Mouse (Mus musculus) erythroblast, adult 5-6 weeks (primary cell): Measurements from ENCODE around the gene C330007P06Rik. TPM values are rescaled to one million over a fixed set of nuclear protein-coding genes. Genes with fewer than 3 reads are reported as not detected.
"Not testable (repeated sequence)": the region's sequence is repeated elsewhere in the genome, so short reads cannot be mapped to it uniquely, and the experiment has no call there.

ENCODE experiments used
- ATAC-seq: replicated peaks from 2 replicates; pipeline ENCODE4 v1.8.0; 2016; ENCODE audit warnings: moderate number of reproducible peaks, mild to moderate bottlenecking, moderate TSS enrichment, inconsistent platforms; ENCODE audit not compliant: poor library complexity, low FRiP score, severe bottlenecking
- total RNA-seq, 2 experiments: library from RNA; stranded (forward) in 1 of 2; stranded (reverse) in 1 of 2; fragments of 150-400 nt in 1 of 2; fragments of 200-764, 138-1000 nt in 1 of 2; gene quantifications; 2 replicates each; pipeline versions ENCODE4 v1.2.3 to v1.2.4; 2015 to 2017; ENCODE audit warnings: low replicate concordance in 2 of 2

The C330007P06Rik gene
- 9.2 and 22.2 TPM in 2 replicates for total RNA-seq (2015; ENCODE audit: low replicate concordance)
- total RNA-seq (2017; ENCODE audit: low replicate concordance), result 17.7 and 23.5 TPM in 2 replicates

- peak; percentile 44 for ATAC-seq
Measured at GRCm38 (mm10) chrX:36873765-36874164, at the start of gene C330007P06Rik, which contains the start of gene Ube2a. Gene C330007P06Rik, minus strand, starts transcription at chrX:36874111. Gene Ube2a, plus strand, starts transcription at chrX:36873900.

- ATAC-seq, result no peak
Measured at GRCm38 (mm10) chrX:36921346-36921745, 47.4 kb upstream of the C330007P06Rik start.

GRCm38 (mm10) chrX:36917749-36918148, 43.8 kb upstream of the C330007P06Rik start:
- ATAC-seq, result no peak

GRCm38 (mm10) chrX:36911343-36911742, 37.4 kb upstream of the C330007P06Rik start:
- ATAC-seq, result peak; percentile 74

- ATAC-seq, result no peak
Measured at GRCm38 (mm10) chrX:36906539-36906938, 32.6 kb upstream of the C330007P06Rik start.

GRCm38 (mm10) chrX:36903115-36903768, 29.3 kb upstream of the C330007P06Rik start:
- peak; percentile 99 for ATAC-seq

- ATAC-seq, result 0 out of 2 replicates have a peak, but pooled peaks have one; percentile 37
Measured at GRCm38 (mm10) chrX:36902321-36903114, 28.6 kb upstream of the C330007P06Rik start, which contains the start of gene Nkrf. Gene Nkrf, minus strand, starts transcription at chrX:36902899.

- ATAC-seq, result no peak
Measured at GRCm38 (mm10) chrX:36901655-36902054, 27.7 kb upstream of the C330007P06Rik start.

GRCm38 (mm10) chrX:36898931-36899330, 25.0 kb upstream of the C330007P06Rik start:
- ATAC-seq, result not testable (repeated sequence)

GRCm38 (mm10) chrX:36884719-36885118, 10.8 kb upstream of the C330007P06Rik start:
- ATAC-seq, result no peak

- peak; percentile 65 for ATAC-seq
Measured at GRCm38 (mm10) chrX:36874704-36875128, 805 bp upstream of the C330007P06Rik start.

GRCm38 (mm10) chrX:36874178-36874696, 326 bp upstream of the C330007P06Rik start:
- ATAC-seq, result peak; percentile 99

GRCm38 (mm10) chrX:36870372-36870771, 3.5 kb downstream of the C330007P06Rik start:
- ATAC-seq, result no peak

GRCm38 (mm10) chrX:36864609-36865328, 9.1 kb downstream of the C330007P06Rik start:
- no peak for ATAC-seq

GRCm38 (mm10) chrX:36863766-36864608, 9.9 kb downstream of the C330007P06Rik start:
- peak; percentile 100 for ATAC-seq

- ATAC-seq, result no peak
Measured at GRCm38 (mm10) chrX:36852631-36853030, 21.3 kb downstream of the C330007P06Rik start.

GRCm38 (mm10) chrX:36847152-36847551, 26.8 kb downstream of the C330007P06Rik start:
- no peak for ATAC-seq

- ATAC-seq, result no peak
Measured at GRCm38 (mm10) chrX:36843346-36843990, 30.4 kb downstream of the C330007P06Rik start.
